Mouse (Mus musculus) midbrain, embryonic 14.5 days (tissue): Measurements from ENCODE around the gene Epha4. TPM values are rescaled to one million over a fixed set of nuclear protein-coding genes. Genes with fewer than 3 reads are reported as not detected.

ENCODE experiments used
- ATAC-seq: fragments of 200-750 bp; cut with Nextera tagmentation; 2 replicates; pipeline ENCODE4 v1.8.0; 2017; ENCODE audit warnings: moderate number of reproducible peaks, moderate library complexity; ENCODE audit not compliant: low FRiP score, low TSS enrichment
- DNase-seq: peaks from one replicate; pipeline ENCODE4 v3.0.0-alpha.2; 2015
- H3K27ac ChIP-seq: fragments of 300-500 bp; sonication (generic); replicated peaks from 2 replicates; pipeline ENCODE4 v1.5.1; 2014; ENCODE audit warnings: mild to moderate bottlenecking, low read depth, low read length, moderate library complexity
- H3K27me3 ChIP-seq: fragments of 300-500 bp; sonication (generic); 2 replicates; pipeline ENCODE4 v1.6.1; 2014; ENCODE audit warnings: low read length, control low read depth, mixed read lengths; ENCODE audit not compliant: control insufficient read depth, insufficient read depth
- H3K36me3 ChIP-seq: fragments of 300-500 bp; sonication (generic); 2 replicates; pipeline ENCODE4 v1.6.1; 2014; ENCODE audit warnings: low read length, control low read depth; ENCODE audit not compliant: control insufficient read depth, insufficient read depth
- H3K4me1 ChIP-seq: fragments of 300-500 bp; sonication (generic); 2 replicates; pipeline ENCODE4 v1.6.1; 2014; ENCODE audit warnings: mild to moderate bottlenecking, antibody characterized with exemption, low read length, control low read depth; ENCODE audit not compliant: control insufficient read depth, insufficient read depth
- H3K4me2 ChIP-seq: fragments of 300-500 bp; sonication (generic); 2 replicates; pipeline ENCODE4 v1.6.1; 2014; ENCODE audit warnings: mild to moderate bottlenecking, low read length, moderate library complexity
- H3K4me3 ChIP-seq: fragments of 300-500 bp; sonication (generic); replicated peaks from 2 replicates; pipeline ENCODE4 v1.5.1; 2014; ENCODE audit warnings: low read depth, low read length
- H3K9ac ChIP-seq: fragments of 300-500 bp; sonication (generic); replicated peaks from 2 replicates; pipeline ENCODE4 v1.6.1; 2014; ENCODE audit warnings: mild to moderate bottlenecking, low read length, moderate library complexity
- H3K9me3 ChIP-seq: fragments of 300-500 bp; sonication (generic); 2 replicates; pipeline ENCODE4 v1.6.1; 2016; ENCODE audit warnings: low read length, control low read depth, mixed read lengths; ENCODE audit not compliant: control insufficient read depth
- WGBS: fragments of 180-500 bp; shearing (Covaris S2); extraction: QIAGEN DNeasy Blood & Tissue Kit; methylation state at CpG from one replicate; pipeline ENCODE4 v1.1.7; 2014; 5-methylcytosine and 5-hydroxymethylcytosine counted together
- polyA plus RNA-seq: library from polyadenylated mRNA; unstranded; fragments of >200 nt; fragmentation: Nextera tagmentation; extraction: Ambion mirVana; gene quantifications from 2 replicates; pipeline ENCODE4 v1.2.1, GENCODE M21; 2014

Epha4 gene
- polyA plus RNA-seq, 1 experiment from 2014 or later = 46.5 TPM

DNA sequence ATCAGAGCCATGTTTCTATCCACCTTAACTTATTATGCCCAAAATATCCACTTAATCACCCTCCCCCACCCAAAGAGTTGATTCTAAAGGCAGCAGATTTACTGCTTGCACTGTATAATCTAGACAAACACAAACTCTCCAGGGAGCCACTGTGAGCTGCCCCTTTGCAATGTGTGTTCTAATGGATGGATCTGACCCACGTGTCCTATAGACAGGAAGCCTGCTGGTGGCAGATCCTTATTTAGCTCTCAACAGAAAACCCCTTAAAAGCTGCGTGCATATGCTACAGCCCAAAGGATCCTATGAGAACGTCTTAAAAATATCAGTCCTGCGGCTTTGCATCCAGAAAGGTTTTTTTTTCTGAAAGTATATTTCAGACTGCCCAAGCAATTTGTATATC lies 98.0 kb downstream of the Epha4 start:
- Histone ChIP-seq H3K9ac (no peak overlapping the region), H3K36me3 (no peaks in the 10 kb centered on the region), H3K27ac (no peak overlapping the region), H3K4me1 (peaks cover 10% of the 10 kb centered on the region), H3K27me3 (no peaks in the 10 kb centered on the region), H3K4me3 (no peak overlapping the region), H3K4me2 (no peak overlapping the region), H3K9me3 (no peaks in the 10 kb centered on the region)
- no peak for DNase-seq
- ATAC-seq = no peak
- 64% methylated on average over 4 of the region's 4 CpGs for WGBS

GRCm38 (mm10) chr1:77412871-77413669 lies 101.8 kb downstream of the Epha4 start:
- no peak overlapping the region for H3K9ac ChIP-seq
- no peak overlapping the region for H3K27ac ChIP-seq
- no peak overlapping the region for H3K4me3 ChIP-seq
- H3K9me3 ChIP-seq = no peaks in the 10 kb centered on the region
- H3K27me3 ChIP-seq = no peaks in the 10 kb centered on the region
- peaks cover 13% of the 10 kb centered on the region for H3K4me1 ChIP-seq
- H3K36me3 ChIP-seq = no peaks in the 10 kb centered on the region
- 19% methylated on average over 9 of the region's 9 CpGs for WGBS
- DNase-seq = no peak
- no peak for ATAC-seq
- no peak overlapping the region for H3K4me2 ChIP-seq

- Histone ChIP-seq H3K4me1 (peaks cover 21% of the 10 kb centered on the region), H3K27ac (no peak overlapping the region), H3K36me3 (no peaks in the 10 kb centered on the region), H3K27me3 (no peaks in the 10 kb centered on the region), H3K9me3 (no peaks in the 10 kb centered on the region), H3K4me2 (no peak overlapping the region), H3K4me3 (no peak overlapping the region), H3K9ac (no peak overlapping the region)
- WGBS = 84% methylated on average over 13 of the region's 13 CpGs
- DNase-seq = no peak
- ATAC-seq = no peak
These were observed 102.6 kb downstream of the Epha4 start for GRCm38 (mm10) chr1:77412285-77412684.

- Histone ChIP-seq H3K9ac (no peak overlapping the region), H3K27me3 (no peaks in the 10 kb centered on the region), H3K9me3 (no peaks in the 10 kb centered on the region), H3K27ac (no peak overlapping the region), H3K4me1 (peaks cover 24% of the 10 kb centered on the region), H3K4me2 (no peak overlapping the region), H3K36me3 (no peaks in the 10 kb centered on the region), H3K4me3 (no peak overlapping the region)
- ATAC-seq = no peak
- WGBS = 88% methylated on average over 4 of the region's 4 CpGs
- DNase-seq = no peak
These were observed 103.7 kb downstream of the Epha4 start for GRCm38 (mm10) chr1:77411222-77411621.

DNA sequence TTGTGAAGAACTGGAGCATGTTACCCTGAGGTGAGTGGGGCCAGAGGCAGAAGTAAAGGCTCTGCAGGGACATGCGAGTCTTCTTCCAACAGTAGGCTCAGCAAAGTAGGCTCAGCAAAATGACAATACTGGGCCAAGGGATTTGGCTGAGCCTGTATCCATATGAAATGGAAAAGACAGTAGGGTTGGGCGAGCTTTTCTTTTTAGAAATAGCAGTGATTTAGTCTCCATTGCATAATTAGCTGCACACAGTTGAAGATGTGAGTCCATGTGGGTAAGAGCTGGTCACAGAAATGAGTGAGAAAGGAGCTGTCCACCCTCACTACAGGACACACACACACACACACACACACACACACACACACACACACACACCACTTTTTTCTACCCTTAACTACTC lies 104.2 kb downstream of the Epha4 start:
- no peak for DNase-seq
- Histone ChIP-seq H3K4me2 (no peak overlapping the region), H3K4me1 (peaks cover 24% of the 10 kb centered on the region), H3K9me3 (no peaks in the 10 kb centered on the region), H3K4me3 (no peak overlapping the region), H3K27me3 (no peaks in the 10 kb centered on the region), H3K36me3 (no peaks in the 10 kb centered on the region), H3K9ac (no peak overlapping the region), H3K27ac (no peak overlapping the region)
- WGBS = 80% methylated on average over 2 of the region's 2 CpGs
- no peak for ATAC-seq

- no peak overlapping the region for H3K4me2 ChIP-seq
- DNase-seq = no peak
- no peak overlapping the region for H3K27ac ChIP-seq
- WGBS = 49% methylated on average over 3 of the region's 3 CpGs
- no peaks in the 10 kb centered on the region for H3K9me3 ChIP-seq
- H3K27me3 ChIP-seq = no peaks in the 10 kb centered on the region
- ATAC-seq = no peak
- no peaks in the 10 kb centered on the region for H3K36me3 ChIP-seq
- no peak overlapping the region for H3K4me3 ChIP-seq
- H3K4me1 ChIP-seq = peaks cover 24% of the 10 kb centered on the region
- no peak overlapping the region for H3K9ac ChIP-seq
These were observed 104.7 kb downstream of the Epha4 start for GRCm38 (mm10) chr1:77410153-77410552.

GRCm38 (mm10) chr1:77409509-77409908 lies 105.4 kb downstream of the Epha4 start:
- Histone ChIP-seq H3K4me2 (no peak overlapping the region), H3K27me3 (no peaks in the 10 kb centered on the region), H3K4me3 (no peak overlapping the region), H3K36me3 (no peaks in the 10 kb centered on the region), H3K9ac (no peak overlapping the region), H3K4me1 (peaks cover 24% of the 10 kb centered on the region), H3K9me3 (no peaks in the 10 kb centered on the region), H3K27ac (no peak overlapping the region)
- no peak for ATAC-seq
- no peak for DNase-seq
- 96% methylated on average over 8 of the region's 8 CpGs for WGBS

GRCm38 (mm10) chr1:77407417-77407816 lies 107.5 kb downstream of the Epha4 start:
- no peak overlapping the region for H3K9ac ChIP-seq
- no peak for DNase-seq
- no peak overlapping the region for H3K27ac ChIP-seq
- H3K4me1 ChIP-seq = peaks cover 23% of the 10 kb centered on the region
- H3K4me2 ChIP-seq = no peak overlapping the region
- WGBS = 50% methylated on average over 9 of the region's 9 CpGs
- no peak overlapping the region for H3K4me3 ChIP-seq
- no peaks in the 10 kb centered on the region for H3K27me3 ChIP-seq
- H3K36me3 ChIP-seq = no peaks in the 10 kb centered on the region
- no peak for ATAC-seq
- H3K9me3 ChIP-seq = no peaks in the 10 kb centered on the region

- 24% methylated on average over 9 of the region's 9 CpGs for WGBS
- Histone ChIP-seq H3K36me3 (no peaks in the 10 kb centered on the region), H3K4me3 (no peak overlapping the region), H3K9ac (no peak overlapping the region), H3K9me3 (no peaks in the 10 kb centered on the region), H3K4me1 (peaks cover 27% of the 10 kb centered on the region), H3K27ac (no peak overlapping the region), H3K4me2 (no peak overlapping the region), H3K27me3 (no peaks in the 10 kb centered on the region)
- DNase-seq (no peak), ATAC-seq (no peak)
These were observed 108.3 kb downstream of the Epha4 start for GRCm38 (mm10) chr1:77406631-77407030.
